Mouse (Mus musculus): ENCODE data around the gene Bmpr1a. TPM values are rescaled to one million over a fixed set of nuclear protein-coding genes. Genes with fewer than 3 reads are reported as not detected.
A peak's percentile ranks its signal among the peaks of the same experiment; 100 is the strongest.
"Not testable (repeated sequence)": the region's sequence is repeated elsewhere in the genome, so short reads cannot be mapped to it uniquely, and the experiment has no call there.

Gene Bmpr1a
- polyA plus RNA-seq, 1 experiment from 2014 or later = 21.3 TPM

DNA sequence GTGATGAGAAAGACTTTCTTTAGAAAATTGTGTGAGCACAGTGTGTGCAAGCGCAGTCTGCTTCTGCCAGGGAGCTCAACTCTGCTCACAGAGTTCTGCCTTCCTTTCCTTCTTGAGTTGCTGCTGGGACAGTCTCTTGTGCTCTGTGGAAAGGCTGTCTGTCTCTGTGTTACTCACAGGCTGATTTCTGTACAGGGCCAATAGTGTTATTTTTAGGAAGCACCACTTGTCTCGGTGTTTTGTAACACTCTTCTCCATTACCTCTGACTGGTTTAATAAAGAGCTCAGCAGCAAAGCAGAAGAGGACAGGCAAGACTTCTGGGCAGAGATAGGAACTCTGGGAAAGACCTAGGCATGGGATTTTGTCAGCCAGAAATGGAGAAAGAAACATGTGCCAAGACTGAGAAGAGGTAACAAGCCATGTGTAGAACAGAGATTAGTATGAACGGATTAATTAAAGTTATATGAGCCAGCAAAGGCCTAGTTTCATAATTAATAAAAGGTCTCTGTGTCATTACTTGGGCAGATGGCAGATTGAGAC lies 62.5 kb downstream of the Bmpr1a start:
- no peak overlapping the region for H3K27ac ChIP-seq (ENCODE audit: low read depth, low read length)
- H3K4me1 ChIP-seq (ENCODE audit: control insufficient read depth, insufficient read depth, low read length) = no peaks in the 10 kb centered on the region
- H3K36me3 ChIP-seq (ENCODE audit: control insufficient read depth, insufficient read depth, low read length) = peaks cover 35% of the 10 kb centered on the region
- H3K9ac ChIP-seq (ENCODE audit: low read length) = no peak overlapping the region
- H3K27me3 ChIP-seq (replicated peaks; ENCODE audit: control insufficient read depth, insufficient read depth, low read length) = no peaks in the 10 kb centered on the region
- no peak overlapping the region for H3K4me2 ChIP-seq (ENCODE audit: low read length)
- WGBS = 93% methylated on average over 3 of the region's 3 CpGs
- no peaks in the 10 kb centered on the region for H3K9me3 ChIP-seq (replicated peaks; ENCODE audit: control insufficient read depth, low read length)
- no peak for DNase-seq (ENCODE audit: low spot score)
- ATAC-seq = no peak
- no peak overlapping the region for H3K4me3 ChIP-seq (ENCODE audit: low read depth, low read length)

- H3K4me2 ChIP-seq (ENCODE audit: low read length) = no peak overlapping the region
- H3K9me3 ChIP-seq (replicated peaks; ENCODE audit: control insufficient read depth, low read length) = no peaks in the 10 kb centered on the region
- H3K4me1 ChIP-seq (ENCODE audit: control insufficient read depth, insufficient read depth, low read length) = no peaks in the 10 kb centered on the region
- no peak for DNase-seq (ENCODE audit: low spot score)
- peaks cover 52% of the 10 kb centered on the region for H3K36me3 ChIP-seq (ENCODE audit: control insufficient read depth, insufficient read depth, low read length)
- H3K9ac ChIP-seq (ENCODE audit: low read length) = no peak overlapping the region
- 100% methylated on average over 1 of the region's 1 CpGs for WGBS
- ATAC-seq = no peak
- no peak overlapping the region for H3K4me3 ChIP-seq (ENCODE audit: low read depth, low read length)
- H3K27ac ChIP-seq (ENCODE audit: low read depth, low read length) = no peak overlapping the region
- H3K27me3 ChIP-seq (replicated peaks; ENCODE audit: control insufficient read depth, insufficient read depth, low read length) = no peaks in the 10 kb centered on the region
These were observed 74.1 kb downstream of the Bmpr1a start for GRCm38 (mm10) chr14:34429069-34429468.

- no peak overlapping the region for H3K4me3 ChIP-seq (ENCODE audit: low read depth, low read length)
- no peaks in the 10 kb centered on the region for H3K4me1 ChIP-seq (ENCODE audit: control insufficient read depth, insufficient read depth, low read length)
- DNase-seq (ENCODE audit: low spot score) (no peak), ATAC-seq (no peak)
- WGBS = 94% methylated on average over 3 of the region's 3 CpGs
- no peak overlapping the region for H3K4me2 ChIP-seq (ENCODE audit: low read length)
- H3K27me3 ChIP-seq (replicated peaks; ENCODE audit: control insufficient read depth, insufficient read depth, low read length) = no peaks in the 10 kb centered on the region
- H3K9ac ChIP-seq (ENCODE audit: low read length) = no peak overlapping the region
- no peaks in the 10 kb centered on the region for H3K9me3 ChIP-seq (replicated peaks; ENCODE audit: control insufficient read depth, low read length)
- no peak overlapping the region for H3K27ac ChIP-seq (ENCODE audit: low read depth, low read length)
- peaks cover 53% of the 10 kb centered on the region for H3K36me3 ChIP-seq (ENCODE audit: control insufficient read depth, insufficient read depth, low read length)
These were observed 74.9 kb downstream of the Bmpr1a start for GRCm38 (mm10) chr14:34428274-34428673.

DNA sequence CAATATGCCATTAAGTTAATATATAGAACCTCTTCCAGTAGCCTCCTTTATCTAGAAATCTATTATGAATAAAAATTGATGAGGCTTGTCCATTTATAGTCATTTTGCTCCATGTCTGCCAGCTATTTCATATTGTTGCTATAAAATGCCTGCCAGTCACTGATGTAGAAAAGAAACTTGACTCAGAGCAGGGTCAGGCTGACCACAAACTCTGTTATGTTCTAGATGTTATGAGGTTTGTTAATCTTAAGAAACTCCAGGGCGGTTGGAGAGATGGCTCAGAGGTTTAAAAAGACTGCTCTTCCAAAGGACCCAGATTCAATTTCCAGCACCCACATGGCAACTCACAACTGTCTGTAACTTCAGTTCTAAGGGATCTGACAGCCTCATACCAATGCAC lies 82.1 kb downstream of the Bmpr1a start:
- peaks cover 58% of the 10 kb centered on the region for H3K36me3 ChIP-seq (ENCODE audit: control insufficient read depth, insufficient read depth, low read length)
- DNase-seq (ENCODE audit: low spot score) (no peak), ATAC-seq (no peak)
- H3K4me2 ChIP-seq (ENCODE audit: low read length) = no peak overlapping the region
- no peaks in the 10 kb centered on the region for H3K4me1 ChIP-seq (ENCODE audit: control insufficient read depth, insufficient read depth, low read length)
- H3K9me3 ChIP-seq (replicated peaks; ENCODE audit: control insufficient read depth, low read length) = no peaks in the 10 kb centered on the region
- 94% methylated on average over 1 of the region's 1 CpGs for WGBS
- H3K4me3 ChIP-seq (ENCODE audit: low read depth, low read length) = no peak overlapping the region
- H3K9ac ChIP-seq (ENCODE audit: low read length) = no peak overlapping the region
- H3K27me3 ChIP-seq (replicated peaks; ENCODE audit: control insufficient read depth, insufficient read depth, low read length) = no peaks in the 10 kb centered on the region
- H3K27ac ChIP-seq (ENCODE audit: low read depth, low read length) = no peak overlapping the region

GRCm38 (mm10) chr14:34417501-34417900 lies 85.6 kb downstream of the Bmpr1a start:
- Histone ChIP-seq H3K9ac (ENCODE audit: low read length) (no peak overlapping the region), H3K27ac (ENCODE audit: low read depth, low read length) (no peak overlapping the region), H3K36me3 (ENCODE audit: control insufficient read depth, insufficient read depth, low read length) (peaks cover 62% of the 10 kb centered on the region), H3K4me1 (ENCODE audit: control insufficient read depth, insufficient read depth, low read length) (no peaks in the 10 kb centered on the region), H3K27me3 (replicated peaks; ENCODE audit: control insufficient read depth, insufficient read depth, low read length) (no peaks in the 10 kb centered on the region), H3K4me3 (ENCODE audit: low read depth, low read length) (no peak overlapping the region), H3K9me3 (replicated peaks; ENCODE audit: control insufficient read depth, low read length) (no peaks in the 10 kb centered on the region), H3K4me2 (ENCODE audit: low read length) (no peak overlapping the region)
- WGBS = 86% methylated on average over 5 of the region's 5 CpGs
- no peak for ATAC-seq
- no peak for DNase-seq (ENCODE audit: low spot score)

GRCm38 (mm10) chr14:34416946-34417345 lies 86.2 kb downstream of the Bmpr1a start:
- H3K4me2 ChIP-seq (ENCODE audit: low read length); H3K27ac ChIP-seq (ENCODE audit: low read depth, low read length); H3K9me3 ChIP-seq (replicated peaks; ENCODE audit: control insufficient read depth, low read length); H3K27me3 ChIP-seq (replicated peaks; ENCODE audit: control insufficient read depth, insufficient read depth, low read length); H3K9ac ChIP-seq (ENCODE audit: low read length); H3K4me1 ChIP-seq (ENCODE audit: control insufficient read depth, insufficient read depth, low read length); DNase-seq (ENCODE audit: low spot score); ATAC-seq; H3K4me3 ChIP-seq (ENCODE audit: low read depth, low read length): not testable (repeated sequence)
- peaks cover 60% of the 10 kb centered on the region for H3K36me3 ChIP-seq (ENCODE audit: control insufficient read depth, insufficient read depth, low read length)
- WGBS = 96% methylated on average over 4 of the region's 4 CpGs

GRCm38 (mm10) chr14:34412164-34412896 lies 90.8 kb downstream of the Bmpr1a start:
- no peaks in the 10 kb centered on the region for H3K4me1 ChIP-seq (ENCODE audit: control insufficient read depth, insufficient read depth, low read length)
- DNase-seq (ENCODE audit: low spot score) = peak; percentile 20

GRCm38 (mm10) chr14:34410716-34411115 lies 92.4 kb downstream of the Bmpr1a start:
- DNase-seq (ENCODE audit: low spot score) (no peak), ATAC-seq (no peak)
- WGBS = 91% methylated on average over 6 of the region's 6 CpGs
- Histone ChIP-seq H3K36me3 (ENCODE audit: control insufficient read depth, insufficient read depth, low read length) (peaks cover 53% of the 10 kb centered on the region), H3K4me3 (ENCODE audit: low read depth, low read length) (no peak overlapping the region), H3K4me2 (ENCODE audit: low read length) (no peak overlapping the region), H3K9me3 (replicated peaks; ENCODE audit: control insufficient read depth, low read length) (no peaks in the 10 kb centered on the region), H3K27ac (ENCODE audit: low read depth, low read length) (no peak overlapping the region), H3K4me1 (ENCODE audit: control insufficient read depth, insufficient read depth, low read length) (no peaks in the 10 kb centered on the region), H3K27me3 (replicated peaks; ENCODE audit: control insufficient read depth, insufficient read depth, low read length) (no peaks in the 10 kb centered on the region), H3K9ac (ENCODE audit: low read length) (no peak overlapping the region)

More at GRCm38 (mm10) chr14:34412164-34412896, 90.8 kb downstream of the Bmpr1a start:
- Histone ChIP-seq H3K36me3 (ENCODE audit: control insufficient read depth, insufficient read depth, low read length) (peaks cover 45% of the 10 kb centered on the region), H3K27ac (ENCODE audit: low read depth, low read length) (no peak overlapping the region), H3K4me2 (ENCODE audit: low read length) (no peak overlapping the region), H3K4me3 (ENCODE audit: low read depth, low read length) (no peak overlapping the region), H3K9me3 (replicated peaks; ENCODE audit: control insufficient read depth, low read length) (no peaks in the 10 kb centered on the region), H3K27me3 (replicated peaks; ENCODE audit: control insufficient read depth, insufficient read depth, low read length) (no peaks in the 10 kb centered on the region), H3K9ac (ENCODE audit: low read length) (no peak overlapping the region)
- WGBS = 88% methylated on average over 7 of the region's 7 CpGs
- no peak for ATAC-seq

DNA sequence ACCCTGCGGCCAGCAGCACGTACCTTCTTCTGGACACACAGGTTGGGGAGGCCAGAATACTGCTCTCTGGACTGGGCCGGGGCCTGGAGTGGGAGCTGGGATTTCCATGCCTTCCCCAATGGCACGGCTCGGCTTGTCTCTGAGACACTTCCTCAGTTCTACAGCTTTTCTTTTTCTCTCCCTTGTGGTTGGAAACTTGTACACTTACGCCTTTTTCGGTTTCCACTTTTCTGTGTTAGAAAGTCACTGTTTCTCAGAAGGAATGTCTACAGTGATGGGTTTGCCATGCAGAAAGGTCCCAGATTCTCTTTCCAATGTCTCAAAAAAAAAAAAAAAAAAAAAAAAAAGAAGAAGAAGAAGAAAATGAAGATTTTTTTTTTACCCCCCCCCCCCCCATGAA lies 99.7 kb downstream of the Bmpr1a start:
- DNase-seq (ENCODE audit: low spot score) (no peak), ATAC-seq (no peak)
- H3K27me3 ChIP-seq (replicated peaks; ENCODE audit: control insufficient read depth, insufficient read depth, low read length) = no peaks in the 10 kb centered on the region
- H3K36me3 ChIP-seq (ENCODE audit: control insufficient read depth, insufficient read depth, low read length) = peaks cover 22% of the 10 kb centered on the region
- no peak overlapping the region for H3K27ac ChIP-seq (ENCODE audit: low read depth, low read length)
- no peak overlapping the region for H3K4me2 ChIP-seq (ENCODE audit: low read length)
- H3K4me3 ChIP-seq (ENCODE audit: low read depth, low read length) = no peak overlapping the region
- H3K9ac ChIP-seq (ENCODE audit: low read length) = no peak overlapping the region
- H3K4me1 ChIP-seq (ENCODE audit: control insufficient read depth, insufficient read depth, low read length) = no peaks in the 10 kb centered on the region
- WGBS = 97% methylated on average over 7 of the region's 7 CpGs
- no peaks in the 10 kb centered on the region for H3K9me3 ChIP-seq (replicated peaks; ENCODE audit: control insufficient read depth, low read length)

Measured in forebrain, embryonic 14.5 days (tissue).